Mouse (Mus musculus) stomach, embryonic 16.5 days (tissue): ENCODE data around the gene Lrig2. TPM values are rescaled to one million over a fixed set of nuclear protein-coding genes. Genes with fewer than 3 reads are reported as not detected.

Experiments
- ATAC-seq: fragments of 200-750 bp; cut with Nextera tagmentation; 2 replicates; pipeline ENCODE4 v1.8.0; 2017; ENCODE audit warnings: moderate number of reproducible peaks, moderate TSS enrichment; ENCODE audit not compliant: insufficient read depth, low FRiP score
- H3K27ac ChIP-seq: fragments of 300-500 bp; sonication (generic); 2 replicates; pipeline ENCODE4 v1.5.1; 2014; ENCODE audit warnings: low read length
- H3K27me3 ChIP-seq: fragments of 300-500 bp; sonication (generic); 2 replicates; pipeline ENCODE4 v1.6.1; 2014; ENCODE audit warnings: low read length, control low read depth, mixed read lengths; ENCODE audit not compliant: control insufficient read depth, insufficient read depth
- H3K36me3 ChIP-seq: fragments of 300-500 bp; sonication (generic); 2 replicates; pipeline ENCODE4 v1.6.1; 2014; ENCODE audit warnings: low read length; ENCODE audit not compliant: control insufficient read depth, insufficient read depth
- H3K4me1 ChIP-seq: fragments of 300-500 bp; sonication (generic); 2 replicates; pipeline ENCODE4 v1.6.1; 2014; ENCODE audit warnings: low read length, control low read depth, mixed read lengths; ENCODE audit not compliant: control insufficient read depth, insufficient read depth
- H3K4me2 ChIP-seq: fragments of 300-500 bp; sonication (generic); 2 replicates; pipeline ENCODE4 v1.6.1; 2014; ENCODE audit warnings: low read depth, low read length, mixed read lengths
- H3K4me3 ChIP-seq: fragments of 300-500 bp; sonication (generic); replicated peaks from 2 replicates; pipeline ENCODE4 v1.5.1; 2014; ENCODE audit warnings: mild to moderate bottlenecking, low read length
- H3K9ac ChIP-seq: fragments of 300-500 bp; sonication (generic); 2 replicates; pipeline ENCODE4 v1.6.1; 2014; ENCODE audit warnings: low read length
- H3K9me3 ChIP-seq: fragments of 300-500 bp; sonication (generic); replicated peaks from 2 replicates; pipeline ENCODE4 v1.6.1; 2016; ENCODE audit warnings: low read length, control low read depth; ENCODE audit not compliant: control insufficient read depth
- WGBS: fragments of 180-500 bp; shearing (Covaris S2); extraction: QIAGEN DNeasy Blood & Tissue Kit; methylation state at CpG from one replicate; pipeline ENCODE4 v1.1.7; 2014; 5-methylcytosine and 5-hydroxymethylcytosine counted together
- polyA plus RNA-seq: library from polyadenylated mRNA; unstranded; fragments of >200 nt; fragmentation: Nextera tagmentation; extraction: Ambion mirVana; gene quantifications from 2 replicates; pipeline ENCODE4 v1.2.1, GENCODE M21; 2015

The Lrig2 gene
- polyA plus RNA-seq, 1 experiment from 2014 or later: 13.7 TPM

- H3K4me1 ChIP-seq: peaks cover 7% of the 10 kb centered on the region; the same call in 1 of the 2 replicates
- no peaks in the 10 kb centered on the region for H3K27me3 ChIP-seq
- no peak overlapping the region for H3K9ac ChIP-seq
- H3K4me3 ChIP-seq: no peak overlapping the region
- 37% methylated on average over 9 of the region's 9 CpGs for WGBS
- H3K27ac ChIP-seq: peak overlapping the region; percentile 50
- peak overlapping the region; percentile 18; the same call in 1 of the 2 replicates for H3K4me2 ChIP-seq
- no peak for ATAC-seq
- no peaks in the 10 kb centered on the region for H3K36me3 ChIP-seq
- no peaks in the 10 kb centered on the region for H3K9me3 ChIP-seq
Measured at GRCm38 (mm10) chr3:104383681-104384341, 127.9 kb downstream of the Lrig2 start.

- Histone ChIP-seq H3K27ac (no peak overlapping the region), H3K9me3 (no peaks in the 10 kb centered on the region), H3K4me2 (no peak overlapping the region), H3K4me1 (no peaks in the 10 kb centered on the region), H3K9ac (no peak overlapping the region), H3K4me3 (no peak overlapping the region), H3K27me3 (no peaks in the 10 kb centered on the region), H3K36me3 (no peaks in the 10 kb centered on the region)
- 86% methylated on average over 3 of the region's 3 CpGs for WGBS
- no peak for ATAC-seq
Measured at GRCm38 (mm10) chr3:104378228-104378627, 133.5 kb downstream of the Lrig2 start.

GRCm38 (mm10) chr3:104373907-104374306, 137.8 kb downstream of the Lrig2 start:
- H3K27me3 ChIP-seq: no peaks in the 10 kb centered on the region
- H3K4me1 ChIP-seq: no peaks in the 10 kb centered on the region
- 71% methylated on average over 8 of the region's 8 CpGs for WGBS
- H3K9me3 ChIP-seq: no peaks in the 10 kb centered on the region
- no peak for ATAC-seq
- no peaks in the 10 kb centered on the region for H3K36me3 ChIP-seq
- no peak overlapping the region for H3K9ac ChIP-seq
- H3K27ac ChIP-seq: no peak overlapping the region
- H3K4me2 ChIP-seq: no peak overlapping the region
- H3K4me3 ChIP-seq: no peak overlapping the region

- Histone ChIP-seq H3K36me3 (no peaks in the 10 kb centered on the region), H3K9me3 (no peaks in the 10 kb centered on the region), H3K27me3 (no peaks in the 10 kb centered on the region), H3K27ac (no peak overlapping the region), H3K4me1 (no peaks in the 10 kb centered on the region), H3K9ac (no peak overlapping the region), H3K4me2 (no peak overlapping the region), H3K4me3 (no peak overlapping the region)
- ATAC-seq: no peak
- WGBS: 74% methylated on average over 2 of the region's 2 CpGs
Measured at GRCm38 (mm10) chr3:104372374-104372773, 139.3 kb downstream of the Lrig2 start.

GRCm38 (mm10) chr3:104367912-104368311, 143.8 kb downstream of the Lrig2 start:
- Histone ChIP-seq H3K9me3 (no peaks in the 10 kb centered on the region), H3K4me2 (no peak overlapping the region), H3K4me1 (no peaks in the 10 kb centered on the region), H3K36me3 (no peaks in the 10 kb centered on the region), H3K4me3 (no peak overlapping the region), H3K9ac (no peak overlapping the region), H3K27me3 (no peaks in the 10 kb centered on the region), H3K27ac (no peak overlapping the region)
- WGBS: 67% methylated on average over 2 of the region's 2 CpGs
- ATAC-seq: no peak

DNA sequence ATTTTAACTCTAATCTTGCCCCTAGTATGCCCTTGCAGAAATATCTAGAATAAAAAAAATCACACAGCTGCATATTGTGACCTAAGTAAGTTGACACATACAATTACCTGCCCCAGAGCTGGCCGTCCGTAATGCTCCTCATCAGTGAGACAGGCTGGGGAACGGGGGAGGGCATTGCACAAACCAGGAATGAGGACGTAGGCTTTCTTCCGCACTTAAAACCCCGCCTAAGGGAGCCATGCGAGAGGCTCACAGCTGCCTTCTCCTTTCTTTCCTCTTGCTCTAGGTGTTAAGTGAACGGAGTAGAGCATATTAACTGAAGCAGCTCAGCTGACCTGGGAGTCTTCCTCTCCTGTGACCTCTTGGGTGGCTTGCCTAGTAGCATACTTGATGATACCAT, 149.9 kb downstream of the Lrig2 start:
- no peaks in the 10 kb centered on the region for H3K36me3 ChIP-seq
- no peaks in the 10 kb centered on the region for H3K9me3 ChIP-seq
- H3K4me2 ChIP-seq: no peak overlapping the region
- no peak for ATAC-seq
- H3K27me3 ChIP-seq: no peaks in the 10 kb centered on the region
- H3K27ac ChIP-seq: no peak overlapping the region
- no peak overlapping the region for H3K9ac ChIP-seq
- no peak overlapping the region for H3K4me3 ChIP-seq
- H3K4me1 ChIP-seq: peaks cover 7% of the 10 kb centered on the region; the same call in 1 of the 2 replicates
- WGBS: 59% methylated on average over 8 of the region's 8 CpGs

GRCm38 (mm10) chr3:104360325-104360724, 151.4 kb downstream of the Lrig2 start:
- 32% methylated on average over 5 of the region's 5 CpGs for WGBS
- Histone ChIP-seq H3K36me3 (no peaks in the 10 kb centered on the region), H3K9ac (no peak overlapping the region), H3K4me1 (peaks cover 7% of the 10 kb centered on the region; the same call in 1 of the 2 replicates), H3K27me3 (no peaks in the 10 kb centered on the region), H3K9me3 (no peaks in the 10 kb centered on the region), H3K4me3 (no peak overlapping the region), H3K4me2 (no peak overlapping the region), H3K27ac (peak overlapping the region; percentile 89)
- peak; percentile 26 for ATAC-seq

DNA sequence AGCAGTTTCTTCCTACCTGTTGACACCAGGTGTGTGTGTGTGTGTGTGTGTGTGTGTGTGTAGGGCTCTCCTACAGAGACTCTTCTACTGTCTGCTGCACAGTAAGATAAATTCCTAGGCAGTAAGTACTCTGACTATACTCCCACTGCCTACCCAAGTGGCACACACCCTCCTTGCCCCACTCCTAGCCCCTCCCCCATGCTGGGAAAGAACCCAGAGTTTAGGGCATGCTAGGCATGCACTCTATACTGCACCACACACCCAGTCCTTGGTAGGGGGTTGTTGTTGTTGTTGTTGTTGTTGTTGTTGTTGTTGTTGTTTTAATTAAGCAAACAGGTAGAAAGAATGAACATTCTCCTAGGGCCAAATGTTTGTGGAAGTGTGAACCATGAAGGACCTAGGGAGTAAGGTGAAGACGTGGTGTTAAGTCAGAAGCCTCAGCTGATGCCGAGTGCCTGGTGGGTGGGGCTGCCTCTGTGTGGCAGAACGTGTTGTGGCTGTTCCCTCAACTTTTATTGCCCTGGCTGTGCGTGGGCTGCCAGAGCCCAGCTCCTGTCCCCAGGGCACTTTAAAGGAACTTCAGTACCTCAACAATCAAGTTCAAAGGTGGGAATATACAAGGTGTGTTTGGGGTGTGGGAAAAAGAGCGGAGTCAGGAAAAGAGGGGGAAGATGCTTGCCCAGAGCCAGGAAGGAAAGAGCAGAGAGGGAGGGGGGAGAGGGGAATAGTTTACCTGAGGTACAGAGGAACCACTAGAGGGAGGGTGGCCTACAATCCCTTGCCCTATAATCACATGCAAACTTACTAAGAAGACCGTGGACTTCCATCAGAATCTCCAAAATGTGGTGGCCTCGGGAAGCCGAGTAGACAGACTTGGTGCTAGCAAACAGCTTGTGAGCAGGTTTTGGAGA, 152.2 kb downstream of the Lrig2 start:
- peak; percentile 83 for ATAC-seq
- Histone ChIP-seq H3K4me1 (peaks cover 7% of the 10 kb centered on the region; the same call in 1 of the 2 replicates), H3K9ac (no peak overlapping the region), H3K36me3 (no peaks in the 10 kb centered on the region), H3K27ac (peak overlapping the region; percentile 89), H3K27me3 (no peaks in the 10 kb centered on the region), H3K4me2 (no peak overlapping the region), H3K9me3 (no peaks in the 10 kb centered on the region), H3K4me3 (no peak overlapping the region)
- WGBS: 33% methylated on average over 8 of the region's 8 CpGs

GRCm38 (mm10) chr3:104358747-104359146, 153.0 kb downstream of the Lrig2 start:
- WGBS: 56% methylated on average over 5 of the region's 5 CpGs
- no peaks in the 10 kb centered on the region for H3K9me3 ChIP-seq
- no peak overlapping the region for H3K4me2 ChIP-seq
- H3K27ac ChIP-seq: peak overlapping the region; percentile 89
- ATAC-seq: 0 out of 2 replicates have a peak, but pooled peaks have one; percentile 6
- H3K36me3 ChIP-seq: no peaks in the 10 kb centered on the region
- H3K27me3 ChIP-seq: no peaks in the 10 kb centered on the region
- H3K4me1 ChIP-seq: peaks cover 7% of the 10 kb centered on the region; the same call in 1 of the 2 replicates
- no peak overlapping the region for H3K9ac ChIP-seq
- no peak overlapping the region for H3K4me3 ChIP-seq
